Mouse (Mus musculus): Measurements from ENCODE around the gene Spata20. TPM values are rescaled to one million over a fixed set of nuclear protein-coding genes. Genes with fewer than 3 reads are reported as not detected.

Spata20 gene
- polyA plus RNA-seq, 1 experiment from 2014 or later, result 0.54 TPM

GRCm38 (mm10) chr11:94469136-94470064 is 16.6 kb downstream of the Spata20 start:
- H3K4me2 ChIP-seq (ENCODE audit: low read length), result peak overlapping the region; percentile 99
- WGBS, result 6% methylated on average over 9 of the region's 9 CpGs
- no peak overlapping the region; the same call in 1 of the 2 replicates for H3K9ac ChIP-seq (replicated peaks; ENCODE audit: low read length)
- H3K9me3 ChIP-seq (ENCODE audit: control insufficient read depth, low read length), result no peaks in the 10 kb centered on the region
- H3K36me3 ChIP-seq (ENCODE audit: control insufficient read depth, insufficient read depth, low read length), result no peaks in the 10 kb centered on the region
- peaks cover 56% of the 10 kb centered on the region for H3K4me1 ChIP-seq (ENCODE audit: control insufficient read depth, insufficient read depth, low read length)
- no peak for ATAC-seq (ENCODE audit: low FRiP score, low TSS enrichment)
- peak overlapping the region; percentile 94 for H3K27ac ChIP-seq (replicated peaks; ENCODE audit: low read depth, low read length)
- H3K27me3 ChIP-seq (ENCODE audit: control insufficient read depth, insufficient read depth, low read length), result peaks cover under 1% of the 10 kb centered on the region; the same call in 1 of the 2 replicates
- peak; percentile 64 for DNase-seq
- H3K4me3 ChIP-seq (replicated peaks; ENCODE audit: low read depth, low read length), result no peak overlapping the region

GRCm38 (mm10) chr11:94468582-94469064 is 17.4 kb downstream of the Spata20 start:
- Histone ChIP-seq H3K9me3 (ENCODE audit: control insufficient read depth, low read length) (no peaks in the 10 kb centered on the region), H3K4me1 (ENCODE audit: control insufficient read depth, insufficient read depth, low read length) (peaks cover 55% of the 10 kb centered on the region), H3K9ac (replicated peaks; ENCODE audit: low read length) (no peak overlapping the region), H3K27me3 (ENCODE audit: control insufficient read depth, insufficient read depth, low read length) (no peaks in the 10 kb centered on the region), H3K4me2 (ENCODE audit: low read length) (peak overlapping the region; percentile 99), H3K4me3 (replicated peaks; ENCODE audit: low read depth, low read length) (no peak overlapping the region), H3K36me3 (ENCODE audit: control insufficient read depth, insufficient read depth, low read length) (no peaks in the 10 kb centered on the region), H3K27ac (replicated peaks; ENCODE audit: low read depth, low read length) (peak overlapping the region; percentile 94)
- peak; percentile 97 for DNase-seq
- ATAC-seq (ENCODE audit: low FRiP score, low TSS enrichment), result peak; percentile 90
- WGBS, result 0% methylated on average over 4 of the region's 4 CpGs

- Histone ChIP-seq H3K9me3 (ENCODE audit: control insufficient read depth, low read length) (no peaks in the 10 kb centered on the region), H3K27me3 (ENCODE audit: control insufficient read depth, insufficient read depth, low read length) (no peaks in the 10 kb centered on the region), H3K9ac (replicated peaks; ENCODE audit: low read length) (no peak overlapping the region), H3K4me2 (ENCODE audit: low read length) (no peak overlapping the region), H3K27ac (replicated peaks; ENCODE audit: low read depth, low read length) (no peak overlapping the region), H3K4me3 (replicated peaks; ENCODE audit: low read depth, low read length) (no peak overlapping the region), H3K4me1 (ENCODE audit: control insufficient read depth, insufficient read depth, low read length) (peaks cover 46% of the 10 kb centered on the region), H3K36me3 (ENCODE audit: control insufficient read depth, insufficient read depth, low read length) (peaks cover 10% of the 10 kb centered on the region)
- 82% methylated on average over 17 of the region's 17 CpGs for WGBS
- DNase-seq, result no peak
- ATAC-seq (ENCODE audit: low FRiP score, low TSS enrichment), result no peak
Observed at GRCm38 (mm10) chr11:94466333-94466855, 19.6 kb downstream of the Spata20 start.

GRCm38 (mm10) chr11:94464170-94464569 is 21.8 kb downstream of the Spata20 start:
- Histone ChIP-seq H3K9me3 (ENCODE audit: control insufficient read depth, low read length) (no peaks in the 10 kb centered on the region), H3K4me2 (ENCODE audit: low read length) (no peak overlapping the region), H3K4me3 (replicated peaks; ENCODE audit: low read depth, low read length) (no peak overlapping the region), H3K36me3 (ENCODE audit: control insufficient read depth, insufficient read depth, low read length) (peaks cover 23% of the 10 kb centered on the region), H3K4me1 (ENCODE audit: control insufficient read depth, insufficient read depth, low read length) (peaks cover 24% of the 10 kb centered on the region), H3K27ac (replicated peaks; ENCODE audit: low read depth, low read length) (no peak overlapping the region), H3K27me3 (ENCODE audit: control insufficient read depth, insufficient read depth, low read length) (no peaks in the 10 kb centered on the region), H3K9ac (replicated peaks; ENCODE audit: low read length) (no peak overlapping the region)
- DNase-seq (no peak), ATAC-seq (ENCODE audit: low FRiP score, low TSS enrichment) (no peak)
- WGBS, result 53% methylated on average over 2 of the region's 2 CpGs

- Histone ChIP-seq H3K4me1 (ENCODE audit: control insufficient read depth, insufficient read depth, low read length) (peaks cover 10% of the 10 kb centered on the region), H3K4me3 (replicated peaks; ENCODE audit: low read depth, low read length) (no peak overlapping the region), H3K27me3 (ENCODE audit: control insufficient read depth, insufficient read depth, low read length) (no peaks in the 10 kb centered on the region), H3K9me3 (ENCODE audit: control insufficient read depth, low read length) (no peaks in the 10 kb centered on the region), H3K4me2 (ENCODE audit: low read length) (no peak overlapping the region), H3K9ac (replicated peaks; ENCODE audit: low read length) (no peak overlapping the region), H3K27ac (replicated peaks; ENCODE audit: low read depth, low read length) (no peak overlapping the region), H3K36me3 (ENCODE audit: control insufficient read depth, insufficient read depth, low read length) (peaks cover 38% of the 10 kb centered on the region)
- no peak for ATAC-seq (ENCODE audit: low FRiP score, low TSS enrichment)
- DNase-seq, result no peak
- WGBS, result 89% methylated on average over 11 of the region's 11 CpGs
Observed at GRCm38 (mm10) chr11:94461856-94462255, 24.1 kb downstream of the Spata20 start.

GRCm38 (mm10) chr11:94457001-94457400 is 29.0 kb downstream of the Spata20 start:
- DNase-seq, result no peak
- WGBS, result 92% methylated on average over 15 of the region's 15 CpGs

GRCm38 (mm10) chr11:94456347-94456746 is 29.6 kb downstream of the Spata20 start:
- ATAC-seq (ENCODE audit: low FRiP score, low TSS enrichment) (no peak), DNase-seq (no peak)
- Histone ChIP-seq H3K27ac (replicated peaks; ENCODE audit: low read depth, low read length) (no peak overlapping the region), H3K4me3 (replicated peaks; ENCODE audit: low read depth, low read length) (no peak overlapping the region), H3K9me3 (ENCODE audit: control insufficient read depth, low read length) (no peaks in the 10 kb centered on the region), H3K9ac (replicated peaks; ENCODE audit: low read length) (no peak overlapping the region), H3K4me2 (ENCODE audit: low read length) (no peak overlapping the region), H3K36me3 (ENCODE audit: control insufficient read depth, insufficient read depth, low read length) (peaks cover 40% of the 10 kb centered on the region), H3K27me3 (ENCODE audit: control insufficient read depth, insufficient read depth, low read length) (no peaks in the 10 kb centered on the region), H3K4me1 (ENCODE audit: control insufficient read depth, insufficient read depth, low read length) (no peaks in the 10 kb centered on the region)
- 83% methylated on average over 3 of the region's 3 CpGs for WGBS

More at GRCm38 (mm10) chr11:94457001-94457400, 29.0 kb downstream of the Spata20 start:
- no peaks in the 10 kb centered on the region for H3K4me1 ChIP-seq (ENCODE audit: control insufficient read depth, insufficient read depth, low read length)
- H3K9ac ChIP-seq (replicated peaks; ENCODE audit: low read length), result no peak overlapping the region
- H3K27me3 ChIP-seq (ENCODE audit: control insufficient read depth, insufficient read depth, low read length), result no peaks in the 10 kb centered on the region
- ATAC-seq (ENCODE audit: low FRiP score, low TSS enrichment), result no peak
- H3K27ac ChIP-seq (replicated peaks; ENCODE audit: low read depth, low read length), result no peak overlapping the region
- peaks cover 46% of the 10 kb centered on the region for H3K36me3 ChIP-seq (ENCODE audit: control insufficient read depth, insufficient read depth, low read length)
- no peak overlapping the region for H3K4me3 ChIP-seq (replicated peaks; ENCODE audit: low read depth, low read length)
- H3K9me3 ChIP-seq (ENCODE audit: control insufficient read depth, low read length), result no peaks in the 10 kb centered on the region
- H3K4me2 ChIP-seq (ENCODE audit: low read length), result no peak overlapping the region

- Histone ChIP-seq H3K27me3 (ENCODE audit: control insufficient read depth, insufficient read depth, low read length) (no peaks in the 10 kb centered on the region), H3K9ac (replicated peaks; ENCODE audit: low read length) (no peak overlapping the region), H3K9me3 (ENCODE audit: control insufficient read depth, low read length) (no peaks in the 10 kb centered on the region), H3K4me3 (replicated peaks; ENCODE audit: low read depth, low read length) (no peak overlapping the region), H3K4me1 (ENCODE audit: control insufficient read depth, insufficient read depth, low read length) (no peaks in the 10 kb centered on the region), H3K27ac (replicated peaks; ENCODE audit: low read depth, low read length) (no peak overlapping the region), H3K4me2 (ENCODE audit: low read length) (no peak overlapping the region), H3K36me3 (ENCODE audit: control insufficient read depth, insufficient read depth, low read length) (peaks cover 35% of the 10 kb centered on the region)
- DNase-seq (no peak), ATAC-seq (ENCODE audit: low FRiP score, low TSS enrichment) (no peak)
- 82% methylated on average over 10 of the region's 10 CpGs for WGBS
Observed at GRCm38 (mm10) chr11:94455161-94455820, 30.7 kb downstream of the Spata20 start.
